Mouse (Mus musculus) MEL (cell line): Measurements from ENCODE around the gene Tmem130. TPM values are rescaled to one million over a fixed set of nuclear protein-coding genes. Genes with fewer than 3 reads are reported as not detected.

Source experiments
- DNase-seq: peaks from one replicate; pipeline ENCODE4 v3.0.0; 2011; ENCODE audit warnings: low read depth, low spot score
- H3K27ac ChIP-seq: 2 replicates; pipeline ENCODE4 v1.5.1; 2012; ENCODE audit warnings: low read depth, mild to moderate bottlenecking, control low read depth, low read length, moderate library complexity; ENCODE audit not compliant: control insufficient read depth
- H3K27me3 ChIP-seq, 2 experiments: fragments of 150-350 bp in 1 of 2; sonication (generic) in 1 of 2; 2 replicates each; pipeline ENCODE4 v1.6.1; 2012; ENCODE audit warnings: low read length in 2 of 2, mild to moderate bottlenecking in 2 of 2, improper control_type of control experiment in 1 of 2, moderate library complexity in 1 of 2; ENCODE audit not compliant: insufficient read depth in 2 of 2, control insufficient read depth in 1 of 2
- H3K36me3 ChIP-seq, 2 experiments: 2 replicates each; pipeline ENCODE4 v1.6.1; 2012 to 2014; ENCODE audit warnings: low read length in 2 of 2, improper control_type of control experiment in 1 of 2, inconsistent platforms in 1 of 2, mild to moderate bottlenecking in 1 of 2; ENCODE audit not compliant: insufficient read depth in 2 of 2, control insufficient read depth in 1 of 2
- H3K4me1 ChIP-seq, 2 experiments: fragments of 150-350 bp in 1 of 2; sonication (generic) in 1 of 2; 2 replicates each; pipeline ENCODE4 v1.6.1; 2012; ENCODE audit warnings: low read length in 2 of 2, improper control_type of control experiment in 1 of 2, mild to moderate bottlenecking in 1 of 2; ENCODE audit not compliant: insufficient read depth in 2 of 2, control insufficient read depth in 1 of 2
- H3K4me3 ChIP-seq, 2 experiments: fragments of 150-350 bp in 1 of 2; sonication (generic) in 1 of 2; 2 replicates each; pipeline ENCODE4 v1.5.1; 2012; ENCODE audit warnings: low read depth in 2 of 2, low read length in 2 of 2, mild to moderate bottlenecking in 2 of 2, moderate library complexity in 2 of 2, control low read depth in 1 of 2, improper control_type of control experiment in 1 of 2; ENCODE audit not compliant: control insufficient read depth in 1 of 2, insufficient read depth in 1 of 2
- H3K79me2 ChIP-seq: 2 replicates; pipeline ENCODE4 v1.6.1; 2012; ENCODE audit warnings: mild to moderate bottlenecking, low read length, moderate library complexity; ENCODE audit not compliant: control insufficient read depth, poor library complexity, insufficient read depth
- H3K9ac ChIP-seq: 2 replicates; pipeline ENCODE4 v1.6.1; 2012; ENCODE audit warnings: low read depth, mild to moderate bottlenecking, control low read depth, low read length, moderate library complexity; ENCODE audit not compliant: control insufficient read depth, poor library complexity, severe bottlenecking
- H3K9me3 ChIP-seq: fragments of 150-350 bp; sonication (generic); replicated peaks from 2 replicates; pipeline ENCODE4 v1.6.1; 2012; ENCODE audit warnings: mild to moderate bottlenecking, low read length, improper control_type of control experiment, moderate library complexity; ENCODE audit not compliant: insufficient read depth
- BHLHE40 ChIP-seq: IDR thresholded peaks from 2 replicates; pipeline ENCODE4 v1.6.1; 2012; ENCODE audit warnings: low read depth, mild to moderate bottlenecking, inconsistent platforms, low read length, improper control_type of control experiment, borderline replicate concordance
- CTCF ChIP-seq, 3 experiments: IDR thresholded peaks in 2 of 3; conservative IDR thresholded peaks in 1 of 3; 2 replicates each; pipeline ENCODE4 v1.5.1; 2011 to 2012; ENCODE audit warnings: low read length in 3 of 3, low read depth in 2 of 3, mild to moderate bottlenecking in 2 of 3, improper control_type of control experiment in 1 of 3, inconsistent platforms in 1 of 3, mixed read lengths in 1 of 3, moderate library complexity in 1 of 3; ENCODE audit not compliant: control insufficient read depth in 1 of 3, insufficient read depth in 1 of 3, poor library complexity in 1 of 3, severe bottlenecking in 1 of 3
- E2F4 ChIP-seq: IDR thresholded peaks from 2 replicates; pipeline ENCODE4 v1.6.1; 2011; ENCODE audit warnings: low read depth, low read length, improper control_type of control experiment, borderline replicate concordance
- EP300 ChIP-seq, 2 experiments: IDR thresholded peaks; 2 replicates each; pipeline ENCODE4 v1.6.1; 2011; ENCODE audit warnings: improper control_type of control experiment in 2 of 2, low read length in 2 of 2, low read depth in 1 of 2, mild to moderate bottlenecking in 1 of 2
- GABPA ChIP-seq: IDR thresholded peaks from 2 replicates; pipeline ENCODE4 v1.6.1; 2012; ENCODE audit warnings: low read depth, mild to moderate bottlenecking, inconsistent platforms, low read length, improper control_type of control experiment, moderate library complexity
- KAT2A ChIP-seq: conservative IDR thresholded peaks from 2 replicates; pipeline ENCODE4 v1.6.1; 2012; ENCODE audit warnings: low read depth, low read length, improper control_type of control experiment, inconsistent platforms
- MAX ChIP-seq: IDR thresholded peaks from 2 replicates; pipeline ENCODE4 v1.6.1; 2011; ENCODE audit warnings: low read length, improper control_type of control experiment
- MAZ ChIP-seq: IDR thresholded peaks from 2 replicates; pipeline ENCODE4 v1.6.1; 2012; ENCODE audit warnings: low read depth, mild to moderate bottlenecking, inconsistent platforms, low read length, improper control_type of control experiment
- MEF2A ChIP-seq: IDR thresholded peaks from 2 replicates; pipeline ENCODE4 v1.6.1; 2014; ENCODE audit warnings: low read depth, mild to moderate bottlenecking, inconsistent platforms, low read length, improper control_type of control experiment; ENCODE audit not compliant: poor library complexity, insufficient replicate concordance, severe bottlenecking; ENCODE audit errors: extremely low read depth
- MYB ChIP-seq: IDR thresholded peaks from 2 replicates; pipeline ENCODE4 v1.6.1; 2011; ENCODE audit warnings: mild to moderate bottlenecking, low read depth, low read length, improper control_type of control experiment
- MYC ChIP-seq: IDR thresholded peaks from 2 replicates; pipeline ENCODE4 v1.6.1; 2011; ENCODE audit warnings: low read depth, mild to moderate bottlenecking, low read length, improper control_type of control experiment, moderate library complexity
- NRF1 ChIP-seq: IDR thresholded peaks from 2 replicates; pipeline ENCODE4 v1.6.1; 2014; ENCODE audit warnings: low read depth, mild to moderate bottlenecking, inconsistent platforms, low read length, improper control_type of control experiment, moderate library complexity; ENCODE audit not compliant: poor library complexity, insufficient read depth, severe bottlenecking
- POLR2A ChIP-seq, 2 experiments: IDR thresholded peaks; 2 replicates each; pipeline ENCODE4 v1.6.1; 2011 to 2012; ENCODE audit warnings: low read length in 2 of 2, mild to moderate bottlenecking in 2 of 2, control low read depth in 1 of 2, improper control_type of control experiment in 1 of 2, low read depth in 1 of 2, moderate library complexity in 1 of 2; ENCODE audit not compliant: control insufficient read depth in 1 of 2, insufficient read depth in 1 of 2, poor library complexity in 1 of 2
- POLR2AphosphoS5 ChIP-seq: IDR thresholded peaks from 2 replicates; pipeline ENCODE4 v1.6.1; 2012; ENCODE audit warnings: low read depth, borderline replicate concordance, mild to moderate bottlenecking, inconsistent platforms, low read length, moderate library complexity, mixed read lengths
- RAD21 ChIP-seq: IDR thresholded peaks from 2 replicates; pipeline ENCODE4 v1.6.1; 2011; ENCODE audit warnings: mild to moderate bottlenecking, low read depth, low read length, improper control_type of control experiment
- SMC3 ChIP-seq: IDR thresholded peaks from 2 replicates; pipeline ENCODE4 v1.6.1; 2011; ENCODE audit warnings: low read depth, low read length, improper control_type of control experiment
- TCF12 ChIP-seq: IDR thresholded peaks from 2 replicates; pipeline ENCODE4 v1.6.1; 2014; ENCODE audit warnings: low read depth, mild to moderate bottlenecking, inconsistent platforms, low read length, improper control_type of control experiment, moderate library complexity
- USF2 ChIP-seq, 2 experiments: IDR thresholded peaks; 2 replicates each; pipeline ENCODE4 v1.6.1; 2011 to 2012; ENCODE audit warnings: improper control_type of control experiment in 2 of 2, low read length in 2 of 2, borderline replicate concordance in 1 of 2, inconsistent platforms in 1 of 2, low read depth in 1 of 2, mild to moderate bottlenecking in 1 of 2; ENCODE audit not compliant: insufficient read depth in 1 of 2
- ZC3H11A ChIP-seq: IDR thresholded peaks from 2 replicates; pipeline ENCODE4 v1.6.1; 2012; ENCODE audit warnings: low read depth, mild to moderate bottlenecking, inconsistent platforms, low read length, improper control_type of control experiment
- ZNF384 ChIP-seq: IDR thresholded peaks from 2 replicates; pipeline ENCODE4 v1.6.1; 2012; ENCODE audit warnings: low read depth, mild to moderate bottlenecking, inconsistent platforms, low read length, improper control_type of control experiment
- polyA plus RNA-seq, 2 experiments: library from polyadenylated mRNA; stranded (reverse) in 1 of 2; unstranded in 1 of 2; fragments of >175 nt in 1 of 2; fragments of >200 nt in 1 of 2; gene quantifications; 2 replicates each; pipeline versions ENCODE4 v1.2.1 to v1.2.4; 2012; ENCODE audit warnings: low replicate concordance in 2 of 2, low read depth in 1 of 2; ENCODE audit not compliant: insufficient read length in 2 of 2, insufficient read depth in 1 of 2, missing spikeins in 1 of 2
- total RNA-seq: library from RNA; depleted of rRNA; stranded (reverse); fragments of 300-350 nt; gene quantifications from 2 replicates; pipeline ENCODE4 v1.2.3, GENCODE M21; 2012

Tmem130 gene
- total and polyA plus RNA-seq, 3 experiments: 0.14 TPM; not detected in 2

DNA sequence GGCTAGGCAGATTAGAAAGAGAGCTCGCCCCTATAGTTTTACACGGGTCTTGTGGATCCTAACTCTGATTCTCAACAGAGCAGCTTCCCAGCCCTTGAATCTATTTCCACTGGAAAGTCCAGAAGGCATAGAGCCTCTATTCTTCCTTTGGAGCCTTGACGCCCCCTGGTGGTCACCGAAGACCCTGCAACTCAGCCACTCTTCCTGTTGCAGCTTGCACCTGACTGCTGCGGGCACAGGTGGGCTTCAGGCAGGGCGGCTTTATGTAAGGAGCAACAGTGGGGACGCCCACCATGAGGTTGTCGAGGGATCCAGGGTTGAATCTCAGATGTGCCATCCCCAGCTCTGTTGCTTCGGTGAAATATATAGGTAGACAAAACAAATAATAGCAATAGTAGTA is 34.5 kb downstream of the Tmem130 start:
- Histone ChIP-seq H3K9ac (no peak overlapping the region), H3K27me3 (no peaks in the 10 kb centered on the region; a peak in 1 of 4 replicates), H3K4me1 (no peaks in the 10 kb centered on the region), H3K79me2 (no peaks in the 10 kb centered on the region), H3K36me3 (no peaks in the 10 kb centered on the region), H3K4me3 (no peak overlapping the region), H3K9me3 (no peaks in the 10 kb centered on the region), H3K27ac (no peak overlapping the region)
- TF ChIP-seq POLR2AphosphoS5 (no peak), SMC3 (peak; percentile 67), POLR2A (IDR thresholded peaks at IDR 0.05; ENCODE audit: control insufficient read depth in 1 of 2, insufficient read depth in 1 of 2, low read depth in 1 of 2, low read length in 2 of 2, poor library complexity in 1 of 2) (no peak), E2F4 (no peak), MAZ (no peak), ZC3H11A (peak; percentile 31; the same call in 1 of the 2 replicates), TCF12 (no peak), BHLHE40 (no peak), MYB (no peak), ZNF384 (no peak), RAD21 (peak; percentile 56), CTCF (IDR thresholded peaks at IDR 0.05 in 2 of 3, conservative IDR thresholded peaks at IDR 0.05 in 1 of 3; ENCODE audit: control insufficient read depth in 1 of 3, insufficient read depth in 1 of 3, low read depth in 2 of 3, low read length in 3 of 3, poor library complexity in 1 of 3, severe bottlenecking in 1 of 3) (peak; percentile 61 to 87 (median 71))
- peak; percentile 34 for DNase-seq

- Histone ChIP-seq H3K79me2 (no peaks in the 10 kb centered on the region), H3K9me3 (no peaks in the 10 kb centered on the region), H3K36me3 (no peaks in the 10 kb centered on the region), H3K27me3 (no peaks in the 10 kb centered on the region; a peak in 1 of 4 replicates), H3K9ac (no peak overlapping the region), H3K4me1 (no peaks in the 10 kb centered on the region), H3K4me3 (no peak overlapping the region), H3K27ac (no peak overlapping the region)
- TF ChIP-seq ZC3H11A (no peak), EP300 (IDR thresholded peaks at IDR 0.05; ENCODE audit: low read depth in 1 of 2, low read length in 2 of 2) (no peak), KAT2A (no peak), USF2 (IDR thresholded peaks at IDR 0.05; ENCODE audit: borderline replicate concordance in 1 of 2, insufficient read depth in 1 of 2, low read depth in 1 of 2, low read length in 2 of 2) (no peak), CTCF (IDR thresholded peaks at IDR 0.05 in 2 of 3, conservative IDR thresholded peaks at IDR 0.05 in 1 of 3; ENCODE audit: control insufficient read depth in 1 of 3, insufficient read depth in 1 of 3, low read depth in 2 of 3, low read length in 3 of 3, poor library complexity in 1 of 3, severe bottlenecking in 1 of 3) (peak in 1 of 3 experiments; percentile 35; a peak in 3 of 6 replicates), SMC3 (no peak)
- DNase-seq: no peak
Observed at GRCm38 (mm10) chr5:144725554-144725953, 36.1 kb downstream of the Tmem130 start.

- H3K36me3 ChIP-seq: no peaks in the 10 kb centered on the region
- H3K4me3 ChIP-seq: no peak overlapping the region
- H3K27me3 ChIP-seq: no peaks in the 10 kb centered on the region; a peak in 1 of 4 replicates
- no peaks in the 10 kb centered on the region for H3K4me1 ChIP-seq
- H3K79me2 ChIP-seq: no peaks in the 10 kb centered on the region
- no peak overlapping the region for H3K9ac ChIP-seq
- no peaks in the 10 kb centered on the region for H3K9me3 ChIP-seq
- no peak for TF ChIP-seq MEF2A
- TF ChIP-seq MYC: no peak
- TF ChIP-seq MAX: no peak
- TF ChIP-seq KAT2A: no peak
- no peak for TF ChIP-seq NRF1
- no peak for TF ChIP-seq CTCF (IDR thresholded peaks at IDR 0.05 in 2 of 3, conservative IDR thresholded peaks at IDR 0.05 in 1 of 3; ENCODE audit: control insufficient read depth in 1 of 3, insufficient read depth in 1 of 3, low read depth in 2 of 3, low read length in 3 of 3, poor library complexity in 1 of 3, severe bottlenecking in 1 of 3)
- TF ChIP-seq EP300 (IDR thresholded peaks at IDR 0.05; ENCODE audit: low read depth in 1 of 2, low read length in 2 of 2): no peak
- no peak for TF ChIP-seq MYB
- TF ChIP-seq ZC3H11A: no peak
- no peak for TF ChIP-seq GABPA
- TF ChIP-seq POLR2AphosphoS5: no peak
- no peak for TF ChIP-seq TCF12
- H3K27ac ChIP-seq: no peak overlapping the region
- DNase-seq: no peak
Observed at GRCm38 (mm10) chr5:144724926-144725325, 36.7 kb downstream of the Tmem130 start.
